Mouse (Mus musculus): ENCODE results near the gene Efl1. TPM values are rescaled to one million over a fixed set of nuclear protein-coding genes. Genes with fewer than 3 reads are reported as not detected.

Gene Efl1
- total and polyA plus RNA-seq, 3 experiments = 12.6 to 15.6 TPM; not detected in 1

DNA sequence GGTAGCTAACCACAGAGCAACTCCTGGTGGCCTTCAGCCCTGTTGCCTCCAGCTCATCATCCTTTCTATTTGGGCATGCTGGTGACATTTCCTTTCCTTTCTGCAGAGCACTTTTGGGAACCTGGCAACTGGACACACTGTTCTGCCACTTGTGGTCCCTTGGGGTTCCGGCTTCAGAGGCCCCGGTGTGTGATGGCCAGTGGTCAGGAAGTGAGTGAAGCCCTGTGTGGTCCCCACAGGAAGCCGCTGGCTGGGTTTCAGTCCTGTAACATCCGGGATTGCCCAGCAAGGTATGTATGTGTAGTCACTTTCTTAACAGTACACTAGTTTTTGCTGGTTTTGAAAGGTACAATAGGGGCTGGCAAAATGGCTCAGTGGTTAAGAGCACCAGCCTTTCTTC lies 46.4 kb upstream of the Efl1 start:
- Histone ChIP-seq H3K79me2 (ENCODE audit: control insufficient read depth, insufficient read depth, low read length, poor library complexity) (no peaks in the 10 kb centered on the region), H3K27me3 (ENCODE audit: control insufficient read depth in 1 of 2, insufficient read depth in 2 of 2, low read length in 2 of 2) (no peaks in the 10 kb centered on the region), H3K36me3 (ENCODE audit: control insufficient read depth in 1 of 2, insufficient read depth in 2 of 2, low read length in 2 of 2) (no peaks in the 10 kb centered on the region), H3K4me1 (ENCODE audit: control insufficient read depth in 1 of 2, insufficient read depth in 2 of 2, low read length in 2 of 2) (no peaks in the 10 kb centered on the region), H3K4me3 (ENCODE audit: control insufficient read depth in 1 of 2, insufficient read depth in 1 of 2, low read depth in 2 of 2, low read length in 2 of 2) (no peak overlapping the region), H3K27ac (ENCODE audit: control insufficient read depth, low read depth, low read length) (no peak overlapping the region), H3K9ac (ENCODE audit: control insufficient read depth, low read depth, low read length, poor library complexity, severe bottlenecking) (no peak overlapping the region), H3K9me3 (replicated peaks; ENCODE audit: insufficient read depth, low read length) (no peaks in the 10 kb centered on the region)
- TF ChIP-seq ZMIZ1 (IDR thresholded peaks at IDR 0.05; ENCODE audit: low read depth, low read length) (no peak), TAL1 (IDR thresholded peaks at IDR 0.05; ENCODE audit: low read length) (no peak), JUND (IDR thresholded peaks at IDR 0.05; ENCODE audit: low read depth, low read length) (no peak), SIN3A (IDR thresholded peaks at IDR 0.05; ENCODE audit: low read length) (no peak)
- no peak for DNase-seq (ENCODE audit: low read depth, low spot score)

DNA sequence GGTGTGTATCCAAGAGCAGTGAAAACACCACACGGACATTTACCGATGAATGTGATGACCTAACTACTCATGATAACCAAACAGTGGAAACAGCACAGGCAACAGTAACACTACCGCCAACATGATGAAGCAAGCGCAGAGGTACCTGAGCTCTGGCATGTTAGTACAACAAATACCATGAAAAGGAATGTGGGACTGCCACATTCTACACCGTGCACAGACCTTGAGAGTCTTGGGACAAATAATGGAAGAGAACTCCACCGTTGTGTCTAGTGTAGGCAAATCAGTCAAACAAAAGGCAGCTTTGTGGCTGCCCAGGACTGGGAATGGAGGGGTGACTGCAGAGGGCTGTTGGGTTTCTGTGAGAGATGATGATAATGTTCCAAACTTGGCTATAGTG lies 43.0 kb upstream of the Efl1 start:
- Histone ChIP-seq H3K27me3 (ENCODE audit: control insufficient read depth in 1 of 2, insufficient read depth in 2 of 2, low read length in 2 of 2) (no peaks in the 10 kb centered on the region), H3K9ac (ENCODE audit: control insufficient read depth, low read depth, low read length, poor library complexity, severe bottlenecking) (no peak overlapping the region), H3K4me3 (ENCODE audit: control insufficient read depth in 1 of 2, insufficient read depth in 1 of 2, low read depth in 2 of 2, low read length in 2 of 2) (no peak overlapping the region), H3K9me3 (replicated peaks; ENCODE audit: insufficient read depth, low read length) (no peaks in the 10 kb centered on the region), H3K27ac (ENCODE audit: control insufficient read depth, low read depth, low read length) (no peak overlapping the region), H3K36me3 (ENCODE audit: control insufficient read depth in 1 of 2, insufficient read depth in 2 of 2, low read length in 2 of 2) (no peaks in the 10 kb centered on the region), H3K4me1 (ENCODE audit: control insufficient read depth in 1 of 2, insufficient read depth in 2 of 2, low read length in 2 of 2) (no peaks in the 10 kb centered on the region), H3K79me2 (ENCODE audit: control insufficient read depth, insufficient read depth, low read length, poor library complexity) (no peaks in the 10 kb centered on the region)
- TF ChIP-seq CTCF (IDR thresholded peaks at IDR 0.05 in 2 of 3, conservative IDR thresholded peaks at IDR 0.05 in 1 of 3; ENCODE audit: control insufficient read depth in 1 of 3, insufficient read depth in 1 of 3, low read depth in 2 of 3, low read length in 3 of 3, poor library complexity in 1 of 3, severe bottlenecking in 1 of 3) = no peak
- TF ChIP-seq ZNF384 (IDR thresholded peaks at IDR 0.05; ENCODE audit: low read depth, low read length) = no peak
- no peak for TF ChIP-seq TBP (IDR thresholded peaks at IDR 0.05; ENCODE audit: low read depth, low read length)
- TF ChIP-seq NELFE (IDR thresholded peaks at IDR 0.05; ENCODE audit: low read depth, low read length) = no peak
- TF ChIP-seq KAT2A (conservative IDR thresholded peaks at IDR 0.05; ENCODE audit: low read depth, low read length) = no peak
- no peak for DNase-seq (ENCODE audit: low read depth, low spot score)

DNA sequence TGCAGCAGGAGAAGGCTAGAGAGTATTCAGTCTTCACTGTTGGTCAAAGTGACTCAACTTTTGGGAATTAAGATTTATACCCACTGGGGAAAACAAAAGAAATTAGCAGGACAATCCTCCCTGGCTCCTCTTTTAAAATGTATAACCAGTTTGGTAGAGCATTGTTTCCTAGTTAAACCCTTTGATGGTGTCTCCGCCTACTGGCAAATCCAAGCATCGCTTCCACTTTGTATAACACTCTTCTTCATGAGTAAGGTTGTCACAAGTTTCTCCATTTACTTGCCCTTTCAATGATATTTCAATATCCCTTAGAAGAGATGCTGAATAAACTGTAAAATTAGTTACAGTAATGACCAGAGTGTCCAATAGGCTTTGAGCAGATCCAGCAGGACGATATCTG lies 38.8 kb upstream of the Efl1 start:
- TF ChIP-seq MXI1 (IDR thresholded peaks at IDR 0.05; ENCODE audit: low read depth, low read length) = no peak
- no peak for TF ChIP-seq SMC3 (IDR thresholded peaks at IDR 0.05; ENCODE audit: low read depth, low read length)
- no peak for TF ChIP-seq HCFC1 (IDR thresholded peaks at IDR 0.05; ENCODE audit: low read depth, low read length)
- no peak for TF ChIP-seq MAZ (IDR thresholded peaks at IDR 0.05; ENCODE audit: low read depth, low read length)
- TF ChIP-seq USF1 (IDR thresholded peaks at IDR 0.05; ENCODE audit: low read depth, low read length) = no peak
- TF ChIP-seq MAX (IDR thresholded peaks at IDR 0.05; ENCODE audit: low read length) = no peak
- TF ChIP-seq ELF1 (IDR thresholded peaks at IDR 0.05; ENCODE audit: low read depth, low read length) = no peak
- TF ChIP-seq ZNF384 (IDR thresholded peaks at IDR 0.05; ENCODE audit: low read depth, low read length) = no peak
- TF ChIP-seq CHD2 (IDR thresholded peaks at IDR 0.05; ENCODE audit: low read length) = no peak
- TF ChIP-seq USF2 (IDR thresholded peaks at IDR 0.05; ENCODE audit: borderline replicate concordance in 1 of 2, insufficient read depth in 1 of 2, low read depth in 1 of 2, low read length in 2 of 2) = no peak
- TF ChIP-seq RCOR1 (IDR thresholded peaks at IDR 0.05; ENCODE audit: low read depth, low read length) = no peak
- TF ChIP-seq MAFK (IDR thresholded peaks at IDR 0.05; ENCODE audit: borderline replicate concordance, low read depth, low read length) = no peak
- TF ChIP-seq EP300 (IDR thresholded peaks at IDR 0.05; ENCODE audit: low read depth in 1 of 2, low read length in 2 of 2) = no peak
- TF ChIP-seq NRF1 (IDR thresholded peaks at IDR 0.05; ENCODE audit: insufficient read depth, low read depth, low read length, poor library complexity, severe bottlenecking) = no peak
- no peak for TF ChIP-seq SIN3A (IDR thresholded peaks at IDR 0.05; ENCODE audit: low read length)
- Histone ChIP-seq H3K9ac (ENCODE audit: control insufficient read depth, low read depth, low read length, poor library complexity, severe bottlenecking) (no peak overlapping the region), H3K27ac (ENCODE audit: control insufficient read depth, low read depth, low read length) (no peak overlapping the region), H3K4me3 (ENCODE audit: control insufficient read depth in 1 of 2, insufficient read depth in 1 of 2, low read depth in 2 of 2, low read length in 2 of 2) (no peak overlapping the region), H3K4me1 (ENCODE audit: control insufficient read depth in 1 of 2, insufficient read depth in 2 of 2, low read length in 2 of 2) (no peaks in the 10 kb centered on the region), H3K9me3 (replicated peaks; ENCODE audit: insufficient read depth, low read length) (no peaks in the 10 kb centered on the region), H3K36me3 (ENCODE audit: control insufficient read depth in 1 of 2, insufficient read depth in 2 of 2, low read length in 2 of 2) (no peaks in the 10 kb centered on the region), H3K27me3 (ENCODE audit: control insufficient read depth in 1 of 2, insufficient read depth in 2 of 2, low read length in 2 of 2) (no peaks in the 10 kb centered on the region), H3K79me2 (ENCODE audit: control insufficient read depth, insufficient read depth, low read length, poor library complexity) (no peaks in the 10 kb centered on the region)
- DNase-seq (ENCODE audit: low read depth, low spot score) = no peak

All from MEL (cell line).